Mouse (Mus musculus): ENCODE results near the gene Prn.

DNA sequence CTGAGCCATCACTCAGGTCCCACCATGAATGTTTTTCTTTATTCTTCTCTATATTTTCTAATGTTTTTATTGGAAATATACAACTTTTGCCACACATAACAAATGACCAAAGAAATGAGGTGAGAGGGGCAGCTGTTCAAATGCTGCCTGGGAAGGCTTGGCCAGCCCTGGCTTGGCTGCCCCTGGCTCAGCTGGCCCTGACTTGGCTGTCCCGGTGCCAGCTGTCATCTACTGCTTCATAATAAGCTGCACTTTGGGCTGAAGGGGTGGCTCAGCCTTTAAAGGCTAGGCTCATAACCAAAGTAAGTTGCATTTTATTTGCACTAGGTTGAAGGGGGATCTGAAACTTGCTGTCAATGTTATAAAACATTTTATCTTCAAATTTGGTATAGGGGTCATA lies 2.9 kb upstream of the Prn start:
- TF ChIP-seq CTCF (IDR thresholded peaks at IDR 0.05; ENCODE audit: extremely low read depth, insufficient read depth, low read length) (no peak), POLR2A (IDR thresholded peaks at IDR 0.05; ENCODE audit: extremely low read depth, insufficient read depth, low read length) (no peak)
